Mouse (Mus musculus): Measurements from ENCODE around the gene Sugt1.

- TF ChIP-seq TAL1 (IDR thresholded peaks at IDR 0.05; ENCODE audit: low read length) = no peak
- TF ChIP-seq GATA1 (IDR thresholded peaks at IDR 0.05; ENCODE audit: low read length) = no peak
Observed at GRCm38 (mm10) chr14:79677891-79678687, 90.6 kb downstream of the Sugt1 start.
